Mouse (Mus musculus) heart, embryonic 16.5 days (tissue): Measurements from ENCODE around the gene Rgcc. TPM values are rescaled to one million over a fixed set of nuclear protein-coding genes. Genes with fewer than 3 reads are reported as not detected.

Experiments
- ATAC-seq: fragments of 200-750 bp; cut with Nextera tagmentation; replicated peaks from 2 replicates; pipeline ENCODE4 v1.8.0; 2017; ENCODE audit warnings: moderate number of reproducible peaks; ENCODE audit not compliant: insufficient read depth, low FRiP score; ENCODE audit errors: extremely low read depth
- H3K27ac ChIP-seq: fragments of 300-500 bp; sonication (generic); 2 replicates; pipeline ENCODE4 v1.5.1; 2014; ENCODE audit warnings: mild to moderate bottlenecking, low read length, control low read depth, moderate library complexity
- H3K27me3 ChIP-seq: fragments of 300-500 bp; sonication (generic); 2 replicates; pipeline ENCODE4 v1.6.1; 2014; ENCODE audit warnings: low read length, mixed read lengths; ENCODE audit not compliant: control insufficient read depth, insufficient read depth
- H3K36me3 ChIP-seq: fragments of 300-500 bp; sonication (generic); 2 replicates; pipeline ENCODE4 v1.6.1; 2014; ENCODE audit not compliant: control insufficient read depth, insufficient read depth
- H3K4me1 ChIP-seq: fragments of 300-500 bp; sonication (generic); 2 replicates; pipeline ENCODE4 v1.6.1; 2014; ENCODE audit warnings: low read length, mixed read lengths; ENCODE audit not compliant: control insufficient read depth, insufficient read depth
- H3K4me2 ChIP-seq: fragments of 300-500 bp; sonication (generic); 2 replicates; pipeline ENCODE4 v1.6.1; 2014; ENCODE audit warnings: low read depth, mild to moderate bottlenecking, control low read depth, low read length
- H3K4me3 ChIP-seq: fragments of 300-500 bp; sonication (generic); 2 replicates; pipeline ENCODE4 v1.5.1; 2014; ENCODE audit warnings: mild to moderate bottlenecking, control low read depth, low read length
- H3K9ac ChIP-seq: fragments of 300-500 bp; sonication (generic); 2 replicates; pipeline ENCODE4 v1.6.1; 2014; ENCODE audit warnings: low read length, control low read depth
- H3K9me3 ChIP-seq: fragments of 300-500 bp; sonication (generic); replicated peaks from 2 replicates; pipeline ENCODE4 v1.6.1; 2016; ENCODE audit warnings: low read length; ENCODE audit not compliant: control insufficient read depth
- WGBS: fragments of 180-500 bp; shearing (Covaris S2); extraction: QIAGEN DNeasy Blood & Tissue Kit; methylation state at CpG from one replicate; pipeline ENCODE4 v1.1.7; 2014; 5-methylcytosine and 5-hydroxymethylcytosine counted together
- polyA plus RNA-seq: library from polyadenylated mRNA; unstranded; fragments of >200 nt; fragmentation: Nextera tagmentation; extraction: Ambion mirVana; gene quantifications from 2 replicates; pipeline ENCODE4 v1.2.1, GENCODE M21; 2015

Gene Rgcc
- polyA plus RNA-seq, 1 experiment from 2014 or later: 74.7 TPM

GRCm38 (mm10) chr14:79296201-79296600, 5.2 kb downstream of the Rgcc start:
- no peak overlapping the region for H3K4me2 ChIP-seq
- WGBS: 71% methylated on average over 7 of the region's 7 CpGs
- H3K9me3 ChIP-seq: no peaks in the 10 kb centered on the region
- ATAC-seq: no peak
- H3K36me3 ChIP-seq: no peaks in the 10 kb centered on the region
- no peak overlapping the region for H3K27ac ChIP-seq
- H3K4me1 ChIP-seq: peaks cover 12% of the 10 kb centered on the region
- no peak overlapping the region for H3K4me3 ChIP-seq
- H3K27me3 ChIP-seq: peaks cover 7% of the 10 kb centered on the region; the same call in 1 of the 2 replicates
- H3K9ac ChIP-seq: no peak overlapping the region

GRCm38 (mm10) chr14:79295579-79295978, 5.9 kb downstream of the Rgcc start:
- ATAC-seq: no peak

GRCm38 (mm10) chr14:79294950-79295349, 6.5 kb downstream of the Rgcc start:
- Histone ChIP-seq H3K4me1 (peaks cover 10% of the 10 kb centered on the region), H3K27ac (no peak overlapping the region), H3K27me3 (peaks cover 6% of the 10 kb centered on the region; the same call in 1 of the 2 replicates), H3K36me3 (no peaks in the 10 kb centered on the region), H3K9ac (no peak overlapping the region), H3K9me3 (no peaks in the 10 kb centered on the region), H3K4me2 (no peak overlapping the region), H3K4me3 (no peak overlapping the region)
- no peak for ATAC-seq
- 65% methylated on average over 5 of the region's 5 CpGs for WGBS

More at GRCm38 (mm10) chr14:79295579-79295978, 5.9 kb downstream of the Rgcc start:
- Histone ChIP-seq H3K36me3 (no peaks in the 10 kb centered on the region), H3K27me3 (peaks cover 7% of the 10 kb centered on the region; the same call in 1 of the 2 replicates), H3K4me3 (no peak overlapping the region), H3K4me1 (peaks cover 7% of the 10 kb centered on the region), H3K4me2 (no peak overlapping the region), H3K27ac (no peak overlapping the region), H3K9me3 (no peaks in the 10 kb centered on the region), H3K9ac (no peak overlapping the region)
- 88% methylated on average over 9 of the region's 9 CpGs for WGBS

GRCm38 (mm10) chr14:79294051-79294814, 7.2 kb downstream of the Rgcc start:
- Histone ChIP-seq H3K36me3 (no peaks in the 10 kb centered on the region), H3K4me3 (no peak overlapping the region), H3K27ac (0 out of 2 replicates have a peak overlapping the region, but pooled peaks have one; percentile 1), H3K4me2 (peak overlapping the region; percentile 8), H3K4me1 (peaks cover 16% of the 10 kb centered on the region), H3K9me3 (no peaks in the 10 kb centered on the region), H3K9ac (no peak overlapping the region), H3K27me3 (peaks cover 1% of the 10 kb centered on the region; the same call in 1 of the 2 replicates)
- no peak for ATAC-seq
- WGBS: 75% methylated on average over 8 of the region's 8 CpGs

- no peak overlapping the region for H3K9ac ChIP-seq
- ATAC-seq: no peak
- no peaks in the 10 kb centered on the region for H3K36me3 ChIP-seq
- peak overlapping the region; percentile 8 for H3K4me2 ChIP-seq
- no peaks in the 10 kb centered on the region for H3K9me3 ChIP-seq
- no peaks in the 10 kb centered on the region for H3K27me3 ChIP-seq
- peak overlapping the region; percentile 10; the same call in 1 of the 2 replicates for H3K4me3 ChIP-seq
- peak overlapping the region; percentile 51; the same call in 1 of the 2 replicates for H3K27ac ChIP-seq
- 67% methylated on average over 9 of the region's 16 CpGs for WGBS
- peaks cover 16% of the 10 kb centered on the region for H3K4me1 ChIP-seq
Observed at GRCm38 (mm10) chr14:79293119-79293780, 8.2 kb downstream of the Rgcc start.

GRCm38 (mm10) chr14:79291629-79292028, 9.8 kb downstream of the Rgcc start:
- Histone ChIP-seq H3K27ac (no peak overlapping the region), H3K9me3 (no peaks in the 10 kb centered on the region), H3K4me3 (no peak overlapping the region), H3K36me3 (no peaks in the 10 kb centered on the region), H3K4me1 (peaks cover 16% of the 10 kb centered on the region), H3K27me3 (no peaks in the 10 kb centered on the region), H3K4me2 (no peak overlapping the region), H3K9ac (no peak overlapping the region)
- ATAC-seq: no peak
- 90% methylated on average over 4 of the region's 4 CpGs for WGBS

- Histone ChIP-seq H3K27me3 (no peaks in the 10 kb centered on the region), H3K4me2 (peak overlapping the region; percentile 22), H3K27ac (peak overlapping the region; percentile 31; the same call in 1 of the 2 replicates), H3K4me3 (no peak overlapping the region), H3K36me3 (no peaks in the 10 kb centered on the region), H3K4me1 (peaks cover 16% of the 10 kb centered on the region), H3K9ac (no peak overlapping the region), H3K9me3 (no peaks in the 10 kb centered on the region)
- ATAC-seq: no peak
- 51% methylated on average over 15 of the region's 15 CpGs for WGBS
Observed at GRCm38 (mm10) chr14:79290683-79291425, 10.6 kb downstream of the Rgcc start.

- H3K9ac ChIP-seq: no peak overlapping the region
- 0 out of 2 replicates have a peak overlapping the region, but pooled peaks have one; percentile 6 for H3K27ac ChIP-seq
- H3K4me3 ChIP-seq: no peak overlapping the region
- H3K4me2 ChIP-seq: peak overlapping the region; percentile 20; the same call in 1 of the 2 replicates
- ATAC-seq: no peak
- no peaks in the 10 kb centered on the region for H3K36me3 ChIP-seq
- no peaks in the 10 kb centered on the region for H3K9me3 ChIP-seq
- peaks cover 16% of the 10 kb centered on the region for H3K4me1 ChIP-seq
- 24% methylated on average over 9 of the region's 9 CpGs for WGBS
- no peaks in the 10 kb centered on the region for H3K27me3 ChIP-seq
Observed at GRCm38 (mm10) chr14:79289909-79290308, 11.5 kb downstream of the Rgcc start.
